Mouse (Mus musculus) brown adipose tissue, adult 24 weeks (tissue): Measurements from ENCODE around the gene Mlec. TPM values are rescaled to one million over a fixed set of nuclear protein-coding genes. Genes with fewer than 3 reads are reported as not detected.
"Not testable (repeated sequence)": the region's sequence is repeated elsewhere in the genome, so short reads cannot be mapped to it uniquely, and the experiment has no call there.

ENCODE experiments used
- H3K27ac ChIP-seq: fragments of 200-500 bp; replicated peaks from 2 replicates; pipeline ENCODE4 v1.5.1; 2012; ENCODE audit warnings: low read depth, mild to moderate bottlenecking, low read length
- H3K4me1 ChIP-seq: fragments of 200-500 bp; 2 replicates; pipeline ENCODE4 v1.6.1; 2012; ENCODE audit warnings: low read length, mixed read lengths; ENCODE audit not compliant: control insufficient read depth, insufficient read depth, insufficient read length
- H3K4me3 ChIP-seq: fragments of 200-500 bp; 2 replicates; pipeline ENCODE4 v1.5.1; 2012; ENCODE audit warnings: low read depth, mild to moderate bottlenecking, low read length, moderate library complexity; ENCODE audit not compliant: insufficient read depth
- polyA plus RNA-seq: library from polyadenylated mRNA; stranded (reverse); fragments of >200 nt; gene quantifications from 2 replicates; pipeline ENCODE4 v1.2.4, GENCODE M21; 2012; ENCODE audit not compliant: missing spikeins, insufficient read depth, insufficient read length

Mlec gene
- polyA plus RNA-seq, 1 experiment: 76.9 TPM

DNA sequence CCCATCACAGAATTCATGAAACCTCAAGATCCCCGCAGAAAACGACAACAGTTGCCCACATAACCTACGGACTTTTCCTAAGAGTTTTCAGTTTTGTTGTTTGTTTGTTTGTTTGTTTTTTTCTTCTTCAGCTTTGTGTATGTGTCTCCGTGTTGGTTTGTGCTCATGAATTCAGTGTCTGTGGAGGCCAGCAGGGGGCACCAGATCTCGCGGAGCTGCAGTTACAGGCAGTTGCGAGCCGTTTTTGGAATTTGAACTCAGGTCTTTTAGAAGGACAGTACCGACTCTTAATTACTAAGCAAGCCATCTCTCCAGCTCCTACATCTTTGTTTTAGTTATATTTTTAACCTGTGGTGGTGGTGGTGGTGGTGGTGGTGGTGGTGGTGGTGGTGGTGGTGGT is 7.4 kb upstream of the Mlec start:
- Histone ChIP-seq H3K4me3 (no peak overlapping the region), H3K27ac (no peak overlapping the region), H3K4me1 (peaks cover 18% of the 10 kb centered on the region)

- H3K27ac ChIP-seq, H3K4me3 ChIP-seq: not testable (repeated sequence)
- peaks cover 25% of the 10 kb centered on the region for H3K4me1 ChIP-seq
Measured at GRCm38 (mm10) chr5:115164446-115164845, 6.5 kb upstream of the Mlec start.

DNA sequence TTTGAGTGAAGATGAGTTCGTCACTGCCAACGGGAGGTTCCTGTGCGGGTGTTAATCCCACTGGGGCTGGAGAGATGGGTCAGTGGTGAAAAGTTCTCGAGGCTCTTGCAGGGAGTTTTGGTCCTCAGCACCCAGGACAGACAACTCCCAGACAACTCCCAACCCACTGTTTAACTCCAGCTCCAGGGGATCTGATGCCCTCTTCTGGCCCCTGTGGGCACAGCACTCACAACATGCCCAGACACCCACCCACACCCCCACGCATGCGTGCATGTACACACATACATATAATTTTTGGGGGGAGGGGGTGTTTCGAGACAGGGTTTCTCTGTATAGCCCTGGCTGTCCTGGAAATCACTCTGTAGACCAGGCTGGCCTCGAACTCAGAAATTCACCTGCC is 5.6 kb upstream of the Mlec start:
- H3K27ac ChIP-seq: no peak overlapping the region
- peaks cover 25% of the 10 kb centered on the region for H3K4me1 ChIP-seq
- no peak overlapping the region for H3K4me3 ChIP-seq

- Histone ChIP-seq H3K4me1 (peaks cover 23% of the 10 kb centered on the region), H3K27ac (peak overlapping the region; percentile 49)
- H3K4me3 ChIP-seq: not testable (repeated sequence)
Measured at GRCm38 (mm10) chr5:115161940-115162279, 3.9 kb upstream of the Mlec start.

DNA sequence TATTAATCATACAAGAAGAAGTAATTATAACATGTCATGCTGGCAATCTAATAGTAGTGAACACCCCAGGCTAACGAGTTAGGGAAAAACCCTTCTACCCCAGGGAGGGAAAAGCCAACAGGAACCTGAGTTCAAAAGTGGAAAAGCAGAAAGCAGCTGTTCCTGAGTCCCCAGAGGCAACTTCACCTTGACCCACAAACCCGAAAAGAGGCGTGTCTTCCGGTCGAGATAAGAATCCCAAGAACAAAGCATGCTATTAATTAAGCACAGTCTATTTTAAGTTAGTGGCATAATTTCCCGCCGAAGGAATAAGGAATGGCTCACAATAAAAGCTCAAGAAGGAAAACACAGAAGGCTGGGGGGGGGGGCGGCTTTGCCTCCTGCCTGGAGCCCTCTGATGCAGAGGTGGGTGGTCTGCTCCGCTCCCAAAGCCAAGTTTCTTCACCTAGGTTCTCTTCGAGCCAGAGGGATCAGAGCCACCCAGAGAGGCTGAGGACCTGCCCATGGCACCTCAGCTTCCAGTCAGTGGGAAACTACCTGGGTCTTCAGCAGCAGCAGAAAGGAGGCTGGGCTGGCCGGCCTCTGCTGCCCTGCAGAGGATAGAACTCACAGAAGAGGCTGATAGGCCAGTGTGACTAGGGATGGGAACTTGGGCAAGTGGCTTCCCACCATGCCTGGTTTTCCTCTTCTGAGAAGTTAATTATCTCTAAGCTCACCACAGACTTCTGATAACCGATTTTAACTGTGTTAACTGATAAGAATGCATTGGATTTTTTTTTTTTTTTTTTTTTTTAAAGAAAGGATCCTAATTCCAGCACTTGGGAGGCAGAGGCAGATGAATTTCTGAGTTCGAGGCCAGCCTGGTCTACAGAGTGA is 3.3 kb upstream of the Mlec start:
- peak overlapping the region; percentile 24 for H3K4me3 ChIP-seq
- H3K27ac ChIP-seq: peak overlapping the region; percentile 98
- H3K4me1 ChIP-seq: peaks cover 20% of the 10 kb centered on the region

DNA sequence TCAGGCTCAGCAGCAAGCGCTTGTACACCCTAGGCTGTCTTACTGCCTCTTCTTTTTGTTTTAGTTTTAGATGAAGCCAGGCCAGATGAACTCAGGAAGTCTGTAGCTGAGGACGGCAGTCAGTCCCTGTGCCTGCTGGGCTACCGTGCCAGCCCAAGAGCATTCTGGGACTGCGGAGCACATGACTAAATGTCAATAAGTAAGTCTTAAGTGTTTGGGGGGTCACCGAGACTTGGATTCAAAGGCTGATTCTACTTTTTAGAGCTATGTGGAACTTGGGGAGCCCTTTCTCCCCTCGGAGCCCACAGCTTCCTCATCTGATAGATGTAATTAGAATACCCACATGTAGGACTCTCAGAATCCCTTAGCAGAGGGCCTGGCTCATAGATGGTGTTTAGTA is 2.7 kb upstream of the Mlec start:
- peaks cover 24% of the 10 kb centered on the region for H3K4me1 ChIP-seq
- H3K27ac ChIP-seq: peak overlapping the region; percentile 95
- no peak overlapping the region for H3K4me3 ChIP-seq

DNA sequence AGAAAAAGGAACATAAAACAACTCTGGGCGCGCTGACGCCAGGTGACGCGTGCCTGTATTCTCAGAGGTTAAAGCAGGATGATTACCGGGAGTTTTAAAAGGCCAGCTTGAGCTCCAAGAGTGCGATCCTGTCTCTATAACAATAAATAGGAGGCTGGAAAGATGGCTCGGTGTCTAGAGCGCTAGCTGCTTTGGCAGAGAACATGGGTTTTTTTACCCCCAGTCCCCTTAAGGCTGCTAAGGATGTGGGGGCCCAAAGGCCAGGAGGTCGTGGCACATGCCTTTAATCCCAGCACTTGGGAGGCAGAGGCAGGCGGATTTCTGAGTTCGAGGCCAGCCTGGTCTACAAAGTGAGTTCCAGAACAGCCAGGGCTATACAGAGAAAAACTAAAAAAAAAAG is 1.2 kb upstream of the Mlec start:
- peak overlapping the region; percentile 73 for H3K27ac ChIP-seq
- peak overlapping the region; percentile 71 for H3K4me3 ChIP-seq
- peaks cover 38% of the 10 kb centered on the region for H3K4me1 ChIP-seq

GRCm38 (mm10) chr5:115156933-115157589 is 918 bp downstream of the Mlec start:
- no peak overlapping the region; the same call in 1 of the 2 replicates for H3K27ac ChIP-seq

DNA sequence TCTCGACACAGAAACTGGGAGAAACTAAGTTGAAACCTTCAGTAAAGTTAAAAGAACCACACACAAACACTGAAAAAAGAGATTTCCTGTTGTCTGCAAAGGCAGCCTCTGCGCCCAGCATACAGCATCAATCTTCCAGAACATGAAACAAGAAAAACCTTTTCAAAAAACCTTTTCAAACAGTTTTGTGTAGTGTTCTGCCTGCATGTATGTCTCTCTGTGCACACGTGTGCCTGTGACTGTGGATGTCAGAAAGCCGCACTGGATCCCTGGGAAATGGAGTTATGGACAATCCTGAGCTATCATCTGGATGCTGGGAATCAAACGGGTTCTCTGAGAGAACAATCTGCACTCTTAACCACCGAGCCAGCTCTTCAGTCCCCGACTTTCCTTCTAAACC is 1.6 kb downstream of the Mlec start:
- Histone ChIP-seq H3K27ac (0 out of 2 replicates have a peak overlapping the region, but pooled peaks have one; percentile 47), H3K4me3 (peak overlapping the region; percentile 82)

More at GRCm38 (mm10) chr5:115156933-115157589, 918 bp downstream of the Mlec start:
- peaks cover 53% of the 10 kb centered on the region for H3K4me1 ChIP-seq
- H3K4me3 ChIP-seq: peak overlapping the region; percentile 82

GRCm38 (mm10) chr5:115155831-115156230 is 2.1 kb downstream of the Mlec start:
- peak overlapping the region; percentile 82 for H3K4me3 ChIP-seq
- peaks cover 50% of the 10 kb centered on the region for H3K4me1 ChIP-seq
- H3K27ac ChIP-seq: peak overlapping the region; percentile 47; the same call in 1 of the 2 replicates

More for the DNA sequence above, 1.6 kb downstream of the Mlec start:
- H3K4me1 ChIP-seq: peaks cover 51% of the 10 kb centered on the region

DNA sequence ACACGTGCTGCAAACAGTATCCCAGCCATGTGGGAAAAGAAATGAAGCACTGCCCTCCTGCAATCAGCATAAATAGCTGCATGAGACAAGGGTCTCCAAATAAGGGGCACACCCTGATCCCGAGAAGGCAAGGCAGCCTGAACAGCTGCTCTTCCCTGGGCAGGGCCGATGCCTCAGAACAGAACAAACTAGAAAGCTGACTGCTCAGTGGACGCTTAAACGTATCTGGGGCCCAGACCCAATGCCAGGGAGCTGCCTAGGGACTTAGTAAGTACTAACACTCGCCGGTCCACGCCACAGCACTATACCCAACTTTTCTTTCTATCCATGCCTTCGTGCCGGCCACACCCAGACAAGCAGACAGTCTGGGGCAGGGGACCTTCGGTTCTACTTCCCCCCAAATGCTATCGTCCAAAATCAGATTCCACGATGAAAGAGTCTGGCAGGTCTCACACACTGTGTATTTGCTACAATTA is 2.8 kb downstream of the Mlec start:
- Histone ChIP-seq H3K27ac (peak overlapping the region; percentile 47), H3K4me1 (peaks cover 50% of the 10 kb centered on the region), H3K4me3 (peak overlapping the region; percentile 82)

DNA sequence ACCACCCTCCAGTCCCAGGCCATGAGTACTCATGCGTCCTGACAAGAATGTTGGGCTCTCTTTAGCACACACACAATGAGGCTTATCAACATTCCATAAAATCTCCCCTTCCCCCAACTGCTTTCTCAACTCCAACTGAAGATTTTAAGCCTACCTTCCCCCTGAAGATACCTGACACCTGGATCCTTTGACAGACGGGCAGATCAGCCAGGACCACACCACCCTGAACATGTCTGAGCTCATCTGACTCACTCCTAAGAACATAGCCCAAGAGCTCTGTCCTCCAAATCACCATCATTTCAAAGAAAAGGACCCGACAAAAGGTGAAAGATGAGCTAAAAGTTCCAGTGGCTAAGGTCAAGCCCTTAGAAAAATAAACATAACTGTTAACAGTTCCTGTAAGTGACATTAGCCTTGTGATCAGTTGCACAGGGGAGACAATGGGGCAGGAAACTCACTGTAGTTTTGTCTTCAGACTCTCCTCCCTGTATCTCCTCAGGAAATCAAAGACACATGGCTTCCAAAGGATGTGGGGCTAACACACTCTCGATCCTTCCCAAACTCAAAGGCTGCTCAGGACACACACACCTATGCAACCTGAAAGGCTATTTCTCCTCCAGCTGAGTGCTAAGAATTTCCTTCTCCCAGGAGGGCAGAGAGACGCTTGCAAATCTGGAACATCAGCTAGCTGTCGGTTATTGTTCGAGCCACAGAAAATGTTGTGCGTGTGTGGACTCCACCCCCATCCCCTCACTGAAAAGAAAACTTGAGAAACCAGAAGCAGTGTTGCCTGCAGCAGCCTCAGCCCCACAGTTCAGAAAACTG is 5.6 kb downstream of the Mlec start:
- H3K27ac ChIP-seq: peak overlapping the region; percentile 75
- H3K4me1 ChIP-seq: peaks cover 42% of the 10 kb centered on the region
- no peak overlapping the region for H3K4me3 ChIP-seq

DNA sequence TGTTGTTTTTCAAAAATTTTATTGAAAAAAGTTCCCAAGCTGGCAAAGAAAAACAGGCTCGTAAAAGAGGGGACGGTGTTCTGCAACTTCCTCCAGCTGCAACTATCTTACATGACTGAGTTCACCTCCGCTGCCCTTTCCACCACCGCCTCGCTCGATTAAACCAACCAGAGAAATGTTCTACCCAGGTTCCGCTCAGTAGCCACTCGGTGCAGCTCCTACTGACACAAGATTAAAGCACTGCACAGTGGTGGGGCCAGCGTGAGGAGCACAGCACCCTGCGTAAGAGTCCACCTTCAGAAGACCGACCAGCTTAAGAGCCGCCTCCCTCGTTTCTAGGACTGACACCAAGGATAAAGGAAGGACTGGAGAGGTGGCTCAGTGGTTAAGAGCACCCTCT is 6.5 kb downstream of the Mlec start:
- peaks cover 38% of the 10 kb centered on the region for H3K4me1 ChIP-seq
- H3K27ac ChIP-seq: no peak overlapping the region
- H3K4me3 ChIP-seq: no peak overlapping the region

GRCm38 (mm10) chr5:115150991-115151390 is 7.0 kb downstream of the Mlec start:
- Histone ChIP-seq H3K4me1 (peaks cover 39% of the 10 kb centered on the region), H3K4me3 (no peak overlapping the region), H3K27ac (no peak overlapping the region)
